Mouse (Mus musculus): ENCODE measurements around the gene Gm17728.
A peak's percentile ranks its signal among the peaks of the same experiment; 100 is the strongest.
"Not testable (repeated sequence)": the region's sequence is repeated elsewhere in the genome, so short reads cannot be mapped to it uniquely, and the experiment has no call there.

The Gm17728 gene

DNA sequence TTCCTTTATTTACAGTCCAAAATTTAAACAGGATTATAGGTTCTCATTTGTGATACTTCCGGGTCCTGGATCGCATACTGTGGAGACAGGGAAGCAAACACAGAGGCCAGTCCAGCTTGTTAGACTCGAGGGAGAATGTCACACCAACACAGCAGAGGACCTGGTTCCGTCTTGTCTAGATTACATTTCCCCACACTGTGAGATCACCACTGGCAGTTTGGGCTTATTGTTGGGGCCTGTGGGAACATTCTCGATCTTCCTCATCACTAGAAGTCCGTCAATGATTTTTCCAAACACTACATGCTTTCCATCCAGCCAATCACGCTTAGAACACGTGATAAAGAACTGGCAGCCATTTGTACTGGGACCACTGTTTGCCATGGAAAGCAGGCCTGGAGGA lies at the start of gene Gm17728:
Gm17728 (plus strand) TSS at position 301 of the 400 bp plus-strand sequence.
- DNase-seq (ENCODE audit: low read depth, low spot score): not testable (repeated sequence)

- no peak for DNase-seq (ENCODE audit: low read depth, low spot score)
Observed at GRCm38 (mm10) chr17:9397493-9397892, 24.4 kb upstream of the Gm17728 start.

- DNase-seq (ENCODE audit: low read depth, low spot score): no peak
Observed at GRCm38 (mm10) chr17:9398551-9398950, 23.3 kb upstream of the Gm17728 start.

GRCm38 (mm10) chr17:9403991-9404390 lies 17.9 kb upstream of the Gm17728 start:
- no peak for DNase-seq (ENCODE audit: low read depth, low spot score)

- no peak for DNase-seq (ENCODE audit: low read depth, low spot score)
Observed at GRCm38 (mm10) chr17:9407640-9408039, 14.2 kb upstream of the Gm17728 start.

GRCm38 (mm10) chr17:9419016-9419415 lies 2.8 kb upstream of the Gm17728 start:
- no peak for DNase-seq (ENCODE audit: low read depth, low spot score)

GRCm38 (mm10) chr17:9428374-9428994 lies 6.6 kb downstream of the Gm17728 start:
- DNase-seq (ENCODE audit: low read depth, low spot score): peak; percentile 22

DNA sequence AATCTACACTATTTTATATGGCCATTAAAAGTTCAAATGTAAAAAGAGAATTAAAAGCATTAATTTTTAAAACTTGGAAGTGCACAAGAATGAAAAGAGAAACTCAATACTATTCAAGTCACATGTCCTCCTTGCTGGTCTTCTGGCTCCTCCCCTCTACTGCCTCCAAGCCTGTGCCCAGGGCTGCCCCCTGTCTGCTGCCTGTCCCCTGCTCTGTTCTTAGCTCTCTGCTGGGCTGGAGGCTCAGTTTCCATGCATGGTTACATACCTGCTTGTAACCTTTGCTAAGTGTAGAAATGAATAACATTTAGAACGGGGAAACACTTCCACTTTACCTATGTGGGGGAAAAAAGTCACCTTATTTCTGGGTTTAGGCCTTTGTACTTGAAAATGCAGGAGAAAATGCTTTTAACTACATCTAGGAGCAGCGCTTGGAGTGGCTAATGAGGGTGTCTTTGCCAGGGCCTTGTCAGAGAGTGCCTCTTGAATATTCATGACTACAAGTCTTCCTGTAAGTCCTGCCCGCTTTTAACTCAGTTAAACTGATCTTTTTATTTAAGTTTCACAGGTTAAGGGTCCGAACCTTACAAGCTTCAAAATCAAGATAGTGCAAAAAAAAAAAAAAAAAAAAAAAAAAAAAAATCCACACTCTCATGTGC lies 18.3 kb downstream of the Gm17728 start:
- peak; percentile 3 for DNase-seq (ENCODE audit: low read depth, low spot score)

GRCm38 (mm10) chr17:9456406-9456805 lies 34.5 kb downstream of the Gm17728 start:
- no peak for DNase-seq (ENCODE audit: low read depth, low spot score)

DNA sequence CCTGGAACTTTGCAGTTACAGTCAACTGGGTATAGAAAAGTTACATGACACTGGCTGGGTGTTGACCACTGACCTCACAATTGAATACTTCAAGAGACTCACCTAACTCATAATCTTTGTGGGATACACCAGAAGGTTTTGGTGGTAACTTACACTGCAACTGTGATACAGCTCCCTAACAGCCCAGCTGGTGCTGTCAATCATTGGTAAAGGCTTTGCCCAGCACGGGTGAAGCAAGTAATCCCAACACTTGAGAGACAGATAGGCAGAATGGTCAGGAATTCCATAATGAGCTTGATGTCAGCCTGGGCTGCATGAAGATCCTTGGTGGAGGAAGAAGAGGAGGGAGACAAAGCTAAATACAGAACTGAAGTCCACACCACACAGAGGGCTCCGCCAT lies 39.0 kb downstream of the Gm17728 start:
- no peak for DNase-seq (ENCODE audit: low read depth, low spot score)
